Mouse (Mus musculus) CD4-positive helper T cell, adult 2 months (primary cell): ENCODE measurements around the gene Gm45808.

Experiments used
- DNase-seq: peaks from one replicate; pipeline ENCODE4 v3.0.0-alpha.2; 2012; ENCODE audit warnings: low read depth, missing footprints, low spot score

The Gm45808 gene

DNA sequence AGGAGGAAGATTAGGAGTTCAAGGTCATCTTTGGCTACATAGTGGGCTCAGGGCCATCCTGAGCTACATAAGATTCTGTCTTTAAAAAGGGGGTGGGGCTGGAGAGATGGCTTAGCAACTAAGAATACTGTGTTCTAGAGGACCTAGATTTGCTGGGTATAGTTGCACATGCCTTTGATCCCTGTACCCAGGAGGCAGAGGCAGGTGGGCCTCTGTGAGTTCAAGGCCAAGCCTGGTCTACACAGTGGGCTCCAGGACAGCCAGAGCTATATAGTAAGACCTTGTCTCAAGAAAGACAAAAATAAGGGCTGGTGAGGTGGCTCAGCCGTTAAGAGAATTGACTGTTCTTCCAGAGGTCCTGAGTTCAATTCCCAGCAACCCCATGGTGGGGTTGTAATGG, 36.6 kb downstream of the Gm45808 start:
- no peak for DNase-seq

DNA sequence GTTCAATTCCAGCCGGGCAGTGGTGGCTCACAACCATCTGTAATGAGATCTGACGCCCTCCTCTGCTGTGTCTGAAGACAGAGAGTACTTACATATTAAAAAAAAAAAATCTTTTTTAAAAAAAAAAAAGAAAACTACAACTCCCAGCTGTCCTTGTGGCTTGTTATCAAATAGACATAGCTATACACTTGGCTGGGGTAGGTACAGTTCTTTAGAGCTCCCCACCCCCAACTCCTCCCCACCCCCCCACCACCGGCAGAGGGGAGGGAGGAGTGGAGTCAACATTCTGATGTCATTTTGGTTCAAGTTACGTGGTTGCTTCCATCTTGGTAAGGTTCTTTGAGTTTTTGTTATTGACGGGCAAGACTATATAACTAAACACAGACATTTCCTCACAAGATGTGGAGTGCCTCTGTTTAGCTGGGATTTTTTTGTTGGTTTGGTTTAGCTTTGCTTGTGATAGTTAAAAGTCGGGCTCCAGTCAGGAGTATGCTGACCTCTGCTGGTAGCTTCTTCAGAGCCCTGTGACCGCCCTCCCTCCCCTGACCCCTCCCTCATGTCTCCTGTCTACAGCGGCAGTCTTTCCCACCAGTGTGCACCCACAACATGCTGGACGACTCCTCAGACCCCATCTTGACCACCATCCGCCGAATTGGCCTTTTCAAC, 39.2 kb downstream of the Gm45808 start:
- DNase-seq: peak; percentile 66

DNA sequence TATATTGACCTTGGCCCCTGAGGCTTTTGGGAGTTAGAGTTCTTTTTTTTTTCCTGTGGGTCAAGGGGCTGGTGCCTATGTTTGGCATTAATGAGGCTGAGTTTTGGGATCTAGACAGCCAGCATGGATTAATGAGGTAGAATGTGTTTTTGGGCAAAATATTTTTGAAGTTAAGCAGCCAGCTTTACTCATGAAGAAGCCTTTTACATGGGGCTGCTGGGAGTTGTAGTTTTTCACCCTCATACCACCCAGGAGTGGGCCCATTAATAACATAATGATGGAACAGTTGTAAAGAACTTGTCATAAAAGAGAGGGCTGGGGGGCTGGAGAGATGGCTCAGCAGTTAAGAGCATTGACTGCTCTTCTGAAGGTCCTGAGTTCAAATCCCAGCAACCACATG, 40.0 kb downstream of the Gm45808 start:
- no peak for DNase-seq

DNA sequence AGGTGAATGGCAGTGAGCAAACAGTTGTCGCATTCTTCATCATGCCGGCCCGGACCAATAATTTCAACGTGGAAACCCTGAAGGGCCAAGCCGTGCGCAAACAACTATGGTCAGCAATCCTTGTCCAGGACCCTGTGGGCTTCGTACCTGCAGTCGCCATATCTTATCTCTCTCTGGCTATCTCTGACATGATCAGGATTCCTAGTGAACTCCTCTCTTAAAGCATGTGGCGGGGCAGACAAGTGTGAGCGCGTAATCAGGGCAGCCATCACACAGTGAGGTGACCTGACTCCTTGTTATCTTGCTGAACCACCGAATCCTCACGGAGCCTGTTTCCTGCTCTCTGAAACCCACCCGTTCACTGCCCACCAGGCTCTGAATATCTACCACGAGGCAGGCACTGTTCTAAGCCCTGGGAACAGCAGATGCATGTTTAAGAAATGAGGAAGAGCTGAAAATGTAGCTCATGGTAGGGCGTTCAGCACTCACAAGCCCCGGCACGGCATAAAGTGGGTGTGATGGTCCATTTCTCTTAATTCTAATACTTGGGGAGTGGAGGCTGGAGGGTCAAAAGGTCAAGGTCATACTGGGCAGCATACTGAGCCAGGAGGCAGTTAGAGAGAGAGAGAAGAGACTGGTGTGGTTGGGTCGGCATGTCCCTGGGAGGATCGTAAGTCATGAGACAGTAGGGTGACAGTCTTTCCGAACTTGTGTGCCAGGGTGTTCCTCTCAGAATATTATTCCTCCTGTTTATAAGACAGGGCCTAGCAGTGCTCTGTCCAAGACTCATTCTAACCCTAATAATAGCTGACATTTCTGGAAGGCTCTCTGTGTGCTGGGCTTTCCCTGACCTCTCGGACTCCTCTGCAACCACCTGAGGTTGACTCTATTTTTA, 42.8 kb downstream of the Gm45808 start:
- DNase-seq: no peak

DNA sequence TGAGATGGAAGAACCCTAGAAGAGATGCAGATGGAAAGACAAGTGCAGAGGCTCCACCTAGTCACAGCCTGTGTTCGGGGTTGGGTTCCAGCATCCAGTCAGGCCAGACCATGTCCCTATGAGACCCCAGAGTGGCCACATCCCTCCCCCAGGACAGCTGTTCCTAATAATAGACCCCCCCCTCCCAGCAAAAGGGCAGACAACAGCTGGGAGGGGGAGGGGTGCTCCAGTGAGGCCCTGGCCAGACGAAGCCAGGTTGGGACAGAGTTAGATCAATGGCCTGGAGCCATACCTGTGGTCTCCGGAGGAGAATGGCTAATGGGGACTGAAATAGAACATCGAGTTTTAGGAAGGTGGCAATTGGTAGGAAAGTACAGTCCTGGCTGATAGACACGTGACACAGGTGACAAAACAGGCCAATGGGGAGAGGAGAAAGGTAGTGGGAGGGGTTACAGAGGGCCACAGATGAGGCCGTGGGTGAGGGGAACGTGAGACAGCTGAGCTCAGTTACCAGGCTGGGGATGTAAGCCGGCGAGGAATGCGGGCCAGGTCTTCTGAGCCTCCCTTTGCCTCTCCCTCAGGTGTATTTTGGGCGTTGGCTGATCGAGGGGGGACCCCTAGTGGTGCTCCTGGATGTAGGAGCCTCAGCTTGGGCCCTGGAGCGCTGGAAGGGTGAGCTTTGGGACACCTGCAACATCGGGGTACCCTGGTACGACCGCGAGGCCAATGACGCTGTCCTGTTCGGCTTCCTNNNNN, 48.9 kb downstream of the Gm45808 start, which contains the start of gene Ruvbl2:
Ruvbl2 (minus strand) TSS at position 576 of the 756 bp plus-strand sequence.
- DNase-seq: no peak

DNA sequence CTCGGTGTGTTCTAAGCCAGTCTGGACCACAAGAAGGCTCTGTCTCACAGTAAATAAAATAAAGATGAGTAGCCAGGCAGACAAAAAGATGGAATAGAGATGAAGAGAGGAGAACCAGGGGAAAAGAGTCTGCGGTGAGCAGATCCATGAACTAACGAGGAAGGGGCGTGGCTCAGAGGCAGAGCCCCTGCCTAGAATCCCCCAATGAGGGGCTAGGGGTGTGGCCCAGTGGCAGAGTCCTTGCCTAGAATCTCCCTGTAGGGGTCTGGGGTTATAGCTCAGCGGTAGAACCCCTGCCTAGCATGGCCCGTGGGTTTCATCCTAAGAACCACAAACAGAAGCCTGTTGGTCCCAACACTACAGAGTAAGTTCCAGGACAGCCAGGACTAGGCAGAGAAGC, 49.6 kb downstream of the Gm45808 start:
- DNase-seq: no peak

DNA sequence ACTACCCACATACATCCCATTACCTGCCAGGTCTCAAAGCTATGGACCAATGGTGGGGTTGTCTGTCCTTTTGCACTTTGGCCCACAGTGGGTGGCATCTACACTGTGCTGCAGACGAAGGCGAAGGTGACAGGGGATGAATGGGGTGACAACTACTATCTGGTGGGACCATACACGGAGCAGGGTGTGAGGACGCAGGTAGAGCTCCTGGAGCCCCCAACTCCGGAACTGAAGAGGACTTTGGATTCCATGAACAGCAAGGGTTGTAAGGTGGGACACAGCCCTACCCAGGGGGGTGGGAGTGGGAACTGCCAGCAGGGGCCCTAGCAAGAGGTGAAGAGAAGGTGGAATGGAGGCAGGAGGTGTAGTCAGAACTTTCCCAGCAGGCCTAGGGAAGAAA, 50.2 kb downstream of the Gm45808 start:
- no peak for DNase-seq

DNA sequence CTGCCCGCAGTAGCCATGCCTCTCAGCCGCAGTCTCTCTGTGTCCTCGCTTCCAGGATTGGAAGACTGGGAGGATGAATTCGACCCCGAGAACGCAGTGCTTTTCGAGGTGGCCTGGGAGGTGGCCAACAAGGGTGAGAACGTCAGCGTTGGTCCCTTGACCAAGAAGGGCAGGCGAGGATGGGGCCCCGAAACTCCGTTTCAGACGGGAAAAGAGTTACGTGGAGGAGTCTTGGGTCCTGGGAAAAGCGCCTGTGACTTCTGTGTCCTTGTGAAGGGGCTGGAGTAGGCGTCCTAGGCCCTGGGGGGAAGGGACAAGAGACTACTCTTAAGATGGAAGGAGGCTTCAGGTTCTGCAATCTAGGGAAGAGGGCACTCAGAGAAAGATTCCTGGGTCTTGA, 51.6 kb downstream of the Gm45808 start:
- DNase-seq: no peak

DNA sequence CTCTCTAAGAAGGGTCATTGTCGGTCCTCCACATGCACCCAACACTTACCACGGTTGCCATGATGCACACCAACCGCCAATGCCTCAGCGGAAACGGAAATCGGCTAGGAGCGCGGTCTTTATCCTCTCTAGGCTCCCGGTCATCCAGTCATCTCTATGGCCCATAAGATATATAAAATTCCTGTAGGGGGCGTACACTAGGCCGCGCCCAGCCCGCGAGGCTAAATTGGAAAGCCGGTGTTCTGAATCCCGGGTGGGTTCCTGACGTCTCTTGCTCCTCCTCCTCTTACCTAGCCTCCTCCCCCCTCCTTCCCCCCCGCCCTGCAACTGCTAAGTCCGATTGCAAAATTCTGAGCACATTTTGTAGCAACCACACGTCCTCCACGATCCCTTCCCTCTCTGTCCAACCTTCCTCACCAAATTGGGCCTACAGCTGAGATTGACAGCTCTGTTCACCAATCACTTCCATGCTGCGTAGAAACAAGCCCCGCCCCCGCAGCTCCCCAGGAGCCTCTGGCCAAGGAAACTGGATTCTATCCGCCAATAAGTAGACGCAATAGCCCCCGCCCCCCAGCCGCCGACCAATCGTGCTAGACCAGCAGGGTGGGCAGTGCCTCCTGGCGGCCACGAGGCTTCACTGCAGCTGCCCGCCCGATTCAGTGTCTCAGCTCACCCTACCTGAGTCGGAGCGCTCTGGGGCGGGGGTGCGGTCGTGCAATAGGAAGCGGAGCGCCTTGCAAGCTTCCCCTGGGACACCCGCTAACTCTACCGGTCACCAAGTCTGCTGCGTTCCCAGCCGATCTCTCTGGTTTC, 52.2 kb downstream of the Gm45808 start, which contains the start of gene Gys1:
Gys1 (plus strand) TSS at position 642 of the 813 bp plus-strand sequence.
- peak; percentile 100 for DNase-seq

DNA sequence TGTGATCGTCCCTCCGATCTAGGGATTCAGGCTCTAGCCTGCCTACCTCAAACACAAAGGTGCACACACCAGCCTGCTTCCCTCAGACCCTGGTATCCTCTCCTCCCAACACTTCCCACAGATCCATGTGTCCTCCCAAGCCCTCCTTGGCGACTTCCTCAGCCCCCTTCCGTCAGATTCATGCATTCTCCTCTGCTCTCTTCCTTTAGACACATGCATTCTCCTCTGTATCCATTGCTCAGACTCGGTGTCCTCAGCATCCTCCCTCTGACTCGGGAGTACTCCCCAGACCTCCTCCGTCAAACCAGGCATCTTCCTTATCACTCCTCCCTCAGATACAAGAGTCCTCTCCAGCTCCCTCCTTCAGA, 52.8 kb downstream of the Gm45808 start:
- DNase-seq: no peak

DNA sequence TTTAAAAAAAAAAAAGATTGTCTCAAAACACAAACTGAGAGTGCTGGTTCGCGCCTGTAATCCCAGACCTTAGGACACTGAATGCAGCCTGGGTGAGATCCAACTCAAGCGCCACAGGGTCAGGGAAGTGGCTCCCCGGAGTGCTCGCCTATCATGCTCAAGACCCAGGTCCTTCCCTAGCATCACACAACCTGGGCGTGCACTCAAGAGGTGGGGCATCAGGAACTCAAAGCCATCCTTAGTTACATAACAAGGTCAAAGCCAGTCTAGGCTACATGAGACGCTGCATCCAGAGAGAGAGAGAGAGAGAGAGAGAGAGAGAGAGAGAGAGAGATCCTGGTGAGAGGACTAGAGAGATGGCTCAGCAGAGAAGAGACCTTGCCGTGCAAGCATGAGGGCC, 60.1 kb downstream of the Gm45808 start:
- DNase-seq: no peak

DNA sequence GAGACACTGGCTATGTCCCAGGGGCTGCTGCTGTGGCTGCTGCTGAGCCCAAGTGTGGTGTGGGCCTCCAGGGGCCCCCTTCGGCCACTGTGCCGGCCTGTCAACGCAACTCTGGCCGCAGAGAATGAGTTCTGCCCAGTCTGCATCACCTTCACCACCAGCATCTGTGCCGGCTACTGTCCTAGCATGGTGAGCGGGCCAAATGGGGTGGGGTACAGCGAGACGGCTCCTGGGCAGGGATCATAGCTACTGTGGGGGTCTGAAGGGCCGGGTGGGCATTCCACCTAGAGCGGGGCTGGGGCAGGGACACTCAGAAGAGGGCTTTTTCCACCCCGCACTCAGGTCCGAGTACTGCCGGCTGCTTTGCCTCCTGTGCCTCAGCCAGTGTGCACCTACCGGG, 65.4 kb downstream of the Gm45808 start:
- no peak for DNase-seq

DNA sequence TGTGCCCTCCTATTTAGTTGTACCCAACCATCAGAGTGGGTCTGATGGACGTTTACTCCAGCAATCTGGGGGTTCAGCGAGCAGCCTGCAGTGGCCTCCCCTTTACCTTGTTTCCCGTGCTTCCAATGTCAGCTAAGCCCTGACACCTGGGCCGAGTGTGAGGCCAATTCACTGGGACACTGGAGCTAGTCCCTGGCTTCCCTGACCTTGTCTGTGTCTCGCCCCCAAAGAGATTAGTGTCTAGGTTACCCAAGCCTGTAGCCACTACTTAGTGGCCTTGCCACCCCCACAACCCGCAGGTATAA, 66.0 kb downstream of the Gm45808 start, which contains the start of gene Lhb:
Lhb (plus strand) TSS at position 206 of the 305 bp plus-strand sequence.
- no peak for DNase-seq

DNA sequence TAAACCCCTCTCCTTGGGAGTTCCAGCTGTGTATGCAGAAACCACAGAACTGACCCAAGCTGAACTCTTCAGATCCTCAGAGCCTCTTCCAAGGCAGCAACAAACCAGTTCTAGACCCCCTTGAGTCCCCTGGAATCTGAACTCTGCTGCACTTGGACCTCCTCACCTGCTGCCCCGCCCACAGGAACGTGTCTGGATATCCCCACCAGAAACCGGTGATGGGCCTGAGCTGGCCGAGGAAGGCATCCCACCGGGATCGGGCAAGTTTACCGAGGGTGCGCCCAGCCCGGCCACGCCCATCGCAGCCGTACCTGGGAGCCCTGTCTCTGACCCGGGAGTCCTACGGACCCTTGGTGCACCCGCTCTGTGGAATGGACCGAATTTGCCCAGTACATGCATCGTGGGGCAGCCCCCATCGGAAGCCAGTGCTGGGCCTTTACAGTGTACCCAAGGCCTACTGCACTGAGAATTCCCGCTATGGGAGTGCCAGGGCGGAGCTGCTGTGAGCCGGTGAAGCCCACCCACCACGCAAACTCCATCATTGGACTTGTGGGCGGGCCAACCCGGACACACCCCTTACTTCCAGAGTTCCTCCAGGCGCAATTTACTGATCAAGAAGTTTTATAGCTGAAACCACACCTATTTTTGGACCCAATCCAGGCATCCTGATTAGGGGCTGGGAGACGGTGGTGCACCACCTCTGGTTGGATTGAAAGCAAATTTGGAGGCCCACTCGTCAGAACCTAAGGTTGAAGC, 66.6 kb downstream of the Gm45808 start:
- no peak for DNase-seq

DNA sequence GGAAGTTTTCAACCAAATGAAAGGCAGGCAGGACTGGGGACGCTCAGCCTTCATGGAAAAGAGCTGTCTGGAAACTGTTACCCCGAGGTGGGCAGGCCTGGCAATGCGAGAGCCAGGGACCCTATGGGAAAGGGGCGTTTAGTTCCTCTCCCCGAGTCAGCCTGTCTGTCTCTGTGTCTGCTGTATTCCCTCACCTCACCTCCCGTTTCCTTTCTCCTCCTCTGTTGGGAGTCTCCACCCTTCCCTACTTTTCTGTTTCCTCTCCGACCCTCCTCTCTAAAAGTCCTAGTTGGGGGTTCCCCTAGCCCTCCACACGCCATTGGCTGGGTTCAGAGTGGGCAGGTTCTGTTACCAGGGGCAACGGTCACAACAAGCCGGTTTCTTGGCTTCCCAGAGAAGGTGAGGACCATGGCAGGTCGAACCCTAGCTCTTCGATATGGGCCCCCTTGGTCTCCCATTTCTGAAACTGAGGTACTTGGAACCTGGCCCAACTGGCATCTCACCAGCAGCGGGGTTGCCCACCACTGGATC, 68.6 kb downstream of the Gm45808 start:
- DNase-seq: no peak
